Mouse (Mus musculus) splenic B cell, adult 2 months (primary cell): ENCODE data around the gene Cst9.

Experiments used
- DNase-seq: peaks from one replicate; pipeline ENCODE4 v3.0.0-alpha.2; 2011; ENCODE audit warnings: low read depth, low spot score
- H3K27me3 ChIP-seq: 2 replicates; pipeline ENCODE4 v1.6.1; 2012; ENCODE audit warnings: mild to moderate bottlenecking, low read length, moderate library complexity, mixed read lengths; ENCODE audit not compliant: control insufficient read depth, poor library complexity, insufficient read depth, severe bottlenecking
- H3K36me3 ChIP-seq: 2 replicates; pipeline ENCODE4 v1.6.1; 2012; ENCODE audit warnings: mild to moderate bottlenecking, low read length, moderate library complexity, mixed read lengths; ENCODE audit not compliant: control insufficient read depth, poor library complexity, insufficient read depth, severe bottlenecking

Cst9 gene

GRCm38 (mm10) chr2:148864966-148865365, 30.0 kb downstream of the Cst9 start, which contains the start of gene 9230104L09Rik:
9230104L09Rik (minus strand) TSS chr2:148865038.
- no peak for DNase-seq
- no peaks in the 10 kb centered on the region for H3K36me3 ChIP-seq
- H3K27me3 ChIP-seq = no peaks in the 10 kb centered on the region

- Histone ChIP-seq H3K36me3 (peaks cover 2% of the 10 kb centered on the region), H3K27me3 (no peaks in the 10 kb centered on the region)
- DNase-seq = no peak
Observed at GRCm38 (mm10) chr2:148868959-148869358, 34.0 kb downstream of the Cst9 start.

- H3K36me3 ChIP-seq = peaks cover 2% of the 10 kb centered on the region
- no peaks in the 10 kb centered on the region for H3K27me3 ChIP-seq
- DNase-seq = no peak
Observed at GRCm38 (mm10) chr2:148870526-148870925, 35.6 kb downstream of the Cst9 start.

GRCm38 (mm10) chr2:148872860-148873259, 37.9 kb downstream of the Cst9 start:
- Histone ChIP-seq H3K27me3 (no peaks in the 10 kb centered on the region), H3K36me3 (peaks cover 2% of the 10 kb centered on the region)
- no peak for DNase-seq

- peaks cover 2% of the 10 kb centered on the region for H3K36me3 ChIP-seq
- H3K27me3 ChIP-seq = no peaks in the 10 kb centered on the region
- no peak for DNase-seq
Observed at GRCm38 (mm10) chr2:148874224-148874616, 39.3 kb downstream of the Cst9 start.

- DNase-seq = peak; percentile 11
- Histone ChIP-seq H3K27me3 (no peaks in the 10 kb centered on the region), H3K36me3 (peaks cover 2% of the 10 kb centered on the region)
Observed at GRCm38 (mm10) chr2:148874617-148875334, 39.8 kb downstream of the Cst9 start.

- DNase-seq = peak; percentile 83
- no peaks in the 10 kb centered on the region for H3K27me3 ChIP-seq
- peaks cover 2% of the 10 kb centered on the region for H3K36me3 ChIP-seq
Observed at GRCm38 (mm10) chr2:148875335-148875811, 40.4 kb downstream of the Cst9 start, which contains the start of gene Cst3. Cst3 (minus strand) TSS chr2:148875692.

- Histone ChIP-seq H3K27me3 (no peaks in the 10 kb centered on the region), H3K36me3 (no peaks in the 10 kb centered on the region; the same call in none of the 2 replicates)
- peak; percentile 52 for DNase-seq
Observed at GRCm38 (mm10) chr2:148877016-148877770, 42.2 kb downstream of the Cst9 start.

GRCm38 (mm10) chr2:148878641-148879130, 43.7 kb downstream of the Cst9 start:
- Histone ChIP-seq H3K36me3 (no peaks in the 10 kb centered on the region), H3K27me3 (no peaks in the 10 kb centered on the region)
- DNase-seq = no peak

- H3K36me3 ChIP-seq = no peaks in the 10 kb centered on the region
- no peaks in the 10 kb centered on the region for H3K27me3 ChIP-seq
- DNase-seq = no peak
Observed at GRCm38 (mm10) chr2:148879199-148879598, 44.3 kb downstream of the Cst9 start.

- Histone ChIP-seq H3K36me3 (no peaks in the 10 kb centered on the region), H3K27me3 (no peaks in the 10 kb centered on the region)
- no peak for DNase-seq
Observed at GRCm38 (mm10) chr2:148884738-148885137, 49.8 kb downstream of the Cst9 start.
